Mouse (Mus musculus) lung, embryonic 14.5 days (tissue): Measurements from ENCODE around the gene Ubr1. TPM values are rescaled to one million over a fixed set of nuclear protein-coding genes. Genes with fewer than 3 reads are reported as not detected.

Source experiments
- ATAC-seq: fragments of 200-750 bp; cut with Nextera tagmentation; 2 replicates; pipeline ENCODE4 v1.8.0; 2017; ENCODE audit warnings: mild to moderate bottlenecking, moderate TSS enrichment, moderate library complexity; ENCODE audit not compliant: insufficient read depth
- DNase-seq: peaks from one replicate; pipeline ENCODE4 v3.0.0-alpha.2; 2015
- H3K27ac ChIP-seq: fragments of 300-500 bp; sonication (generic); 2 replicates; pipeline ENCODE4 v1.5.1; 2014; ENCODE audit warnings: low read depth, mild to moderate bottlenecking, moderate library complexity
- H3K27me3 ChIP-seq: fragments of 300-500 bp; sonication (generic); 2 replicates; pipeline ENCODE4 v1.6.1; 2014; ENCODE audit warnings: low read length, control low read depth; ENCODE audit not compliant: insufficient read depth
- H3K36me3 ChIP-seq: fragments of 300-500 bp; sonication (generic); 2 replicates; pipeline ENCODE4 v1.6.1; 2014; ENCODE audit warnings: control low read depth; ENCODE audit not compliant: insufficient read depth
- H3K4me1 ChIP-seq: fragments of 300-500 bp; sonication (generic); 2 replicates; pipeline ENCODE4 v1.6.1; 2014; ENCODE audit warnings: antibody characterized with exemption, control low read depth; ENCODE audit not compliant: insufficient read depth
- H3K4me2 ChIP-seq: fragments of 300-500 bp; sonication (generic); 2 replicates; pipeline ENCODE4 v1.6.1; 2014; ENCODE audit warnings: mild to moderate bottlenecking
- H3K4me3 ChIP-seq: fragments of 300-500 bp; sonication (generic); 2 replicates; pipeline ENCODE4 v1.5.1; 2014; ENCODE audit warnings: low read depth, low read length
- H3K9ac ChIP-seq: fragments of 300-500 bp; sonication (generic); 2 replicates; pipeline ENCODE4 v1.6.1; 2014
- H3K9me3 ChIP-seq: fragments of 300-500 bp; sonication (generic); 2 replicates; pipeline ENCODE4 v1.6.1; 2016; ENCODE audit warnings: low read depth, low read length, control low read depth
- CTCF ChIP-seq: IDR thresholded peaks from 2 replicates; pipeline ENCODE4 v1.5.1; 2016; ENCODE audit warnings: antibody characterized with exemption, low read depth
- WGBS: fragments of 180-500 bp; shearing (Covaris S2); extraction: QIAGEN DNeasy Blood & Tissue Kit; methylation state at CpG from one replicate; pipeline ENCODE4 v1.1.7; 2014; 5-methylcytosine and 5-hydroxymethylcytosine counted together
- microRNA-seq: library from miRNA; unstranded; fragments of <30 nt; microRNA quantifications from one replicate; pipeline ENCODE4, GENCODE M21; 2016; ENCODE audit warnings: borderline number of aligned reads
- polyA plus RNA-seq: library from polyadenylated mRNA; unstranded; fragments of >200 nt; fragmentation: Nextera tagmentation; extraction: Ambion mirVana; gene quantifications from 2 replicates; pipeline ENCODE4 v1.2.1, GENCODE M21; 2014

Ubr1 gene
- polyA plus RNA-seq, 1 experiment from 2014 or later: 26.5 TPM

DNA sequence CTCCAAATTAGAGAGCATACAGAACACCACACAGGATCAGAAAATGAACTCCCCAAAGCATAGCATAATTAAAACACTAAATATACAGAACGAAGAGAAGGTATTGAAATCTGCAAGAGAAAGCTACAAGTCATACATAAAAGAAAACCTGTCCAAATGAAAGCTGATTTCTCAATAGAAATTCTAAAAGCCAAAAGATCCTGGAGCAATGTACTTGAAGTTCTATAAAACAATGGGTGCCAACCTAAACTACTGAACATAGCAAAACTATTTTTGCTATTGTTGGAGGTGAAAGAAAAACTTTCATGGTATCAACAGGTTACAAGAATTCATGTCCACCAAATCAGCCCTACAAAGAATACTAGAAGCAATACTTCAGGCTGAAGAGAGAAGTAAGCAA lies 129.3 kb downstream of the Ubr1 start:
- DNase-seq (no peak), ATAC-seq (no peak)
- H3K36me3 ChIP-seq: no peaks in the 10 kb centered on the region
- no peaks in the 10 kb centered on the region for H3K27me3 ChIP-seq
- WGBS: 77% methylated on average over 1 of the region's 1 CpGs
- no peak overlapping the region for H3K4me3 ChIP-seq
- no peak for TF ChIP-seq CTCF
- no peak overlapping the region for H3K9ac ChIP-seq
- no peaks in the 10 kb centered on the region for H3K9me3 ChIP-seq
- no peak overlapping the region for H3K4me2 ChIP-seq
- no peaks in the 10 kb centered on the region for H3K4me1 ChIP-seq
- no peak overlapping the region for H3K27ac ChIP-seq

DNA sequence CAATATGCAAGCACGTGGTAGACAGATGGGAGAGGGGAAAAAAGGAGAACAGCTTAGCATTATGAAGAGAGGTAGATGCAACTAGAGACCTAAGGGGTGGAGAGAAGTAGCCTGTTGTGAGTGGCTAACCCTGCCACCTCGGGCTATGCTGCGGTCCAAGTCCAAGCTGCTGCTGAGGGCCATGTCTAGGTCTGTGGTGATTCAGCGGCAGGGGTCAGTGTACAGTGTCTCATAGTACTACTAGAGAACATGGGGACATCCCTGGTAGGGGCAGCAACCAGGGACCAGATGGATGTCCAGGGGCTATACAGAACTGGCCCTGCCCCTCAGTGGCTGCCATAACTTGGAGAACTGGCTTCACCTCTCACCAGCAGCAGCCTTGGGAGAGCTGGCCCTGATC lies 135.3 kb downstream of the Ubr1 start:
- DNase-seq (no peak), ATAC-seq (no peak)
- WGBS: 96% methylated on average over 4 of the region's 4 CpGs

DNA sequence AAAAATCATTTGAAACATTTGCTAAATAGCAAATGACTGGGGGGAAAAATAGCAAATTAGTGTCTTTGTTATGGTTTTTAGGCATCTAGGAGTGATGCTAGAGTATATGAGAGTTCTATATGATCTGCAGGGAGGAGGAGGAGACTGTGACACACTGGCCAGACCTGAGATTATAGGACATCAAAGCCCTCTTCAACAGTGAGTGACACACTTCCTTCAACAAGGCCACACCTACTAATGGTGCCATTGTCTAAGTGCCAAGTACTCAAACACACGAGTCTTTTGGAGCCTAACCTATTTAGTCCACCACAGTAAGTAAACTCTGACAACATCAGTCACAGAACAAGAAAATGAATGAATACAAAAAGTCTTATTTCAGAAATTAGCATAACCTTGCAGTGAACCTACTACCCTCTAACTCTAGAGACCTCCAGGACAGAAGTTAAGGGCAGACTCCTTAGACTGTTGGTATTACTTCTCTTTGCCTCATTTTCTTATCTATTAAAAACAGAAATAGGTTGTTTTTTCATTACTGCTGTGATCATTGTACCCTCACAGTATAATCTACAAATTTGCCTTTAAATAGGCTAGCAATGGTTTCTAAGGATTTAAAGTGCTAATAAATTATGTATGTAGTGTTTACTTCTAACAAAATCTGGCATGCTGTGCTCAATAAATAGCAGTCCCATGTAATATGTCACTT lies 143.4 kb downstream of the Ubr1 start:
- DNase-seq: no peak
- 38% methylated on average over 1 of the region's 1 CpGs for WGBS
- TF ChIP-seq CTCF: no peak

More for the DNA sequence above, 135.3 kb downstream of the Ubr1 start:
- H3K9ac ChIP-seq: no peak overlapping the region
- no peak overlapping the region for H3K27ac ChIP-seq
- no peaks in the 10 kb centered on the region for H3K4me1 ChIP-seq
- H3K36me3 ChIP-seq: no peaks in the 10 kb centered on the region
- no peak for TF ChIP-seq CTCF
- H3K27me3 ChIP-seq: no peaks in the 10 kb centered on the region
- no peak overlapping the region for H3K4me3 ChIP-seq
- no peak overlapping the region for H3K4me2 ChIP-seq
- H3K9me3 ChIP-seq: no peaks in the 10 kb centered on the region

More for the DNA sequence above, 143.4 kb downstream of the Ubr1 start:
- H3K9ac ChIP-seq: no peak overlapping the region
- H3K9me3 ChIP-seq: no peaks in the 10 kb centered on the region
- ATAC-seq: no peak
- H3K27ac ChIP-seq: no peak overlapping the region
- H3K4me1 ChIP-seq: no peaks in the 10 kb centered on the region
- no peaks in the 10 kb centered on the region for H3K27me3 ChIP-seq
- H3K4me3 ChIP-seq: no peak overlapping the region
- H3K36me3 ChIP-seq: no peaks in the 10 kb centered on the region
- no peak overlapping the region for H3K4me2 ChIP-seq

Small RNA genes lying within 50 kb of the gene (microRNA-seq; reads per million reads assigned to microRNA genes)
- gene Gm44325: not detected

Other genes starting within 250 kb of the Ubr1 start
- 10.7 TPM in 2 replicates for gene Cdan1, start 120.6 kb downstream of the Ubr1 start, polyA plus RNA-seq
- 4.7 and 5.5 TPM in 2 replicates for gene Ttbk2, start 120.1 kb downstream of the Ubr1 start, polyA plus RNA-seq
- 4.1 and 4.9 TPM in 2 replicates for gene Tmem62, start 6.3 kb upstream of the Ubr1 start, polyA plus RNA-seq
- gene Ccndbp1, start 37.7 kb upstream of the Ubr1 start, polyA plus RNA-seq: 32.9 and 36.1 TPM in 2 replicates
- gene Epb42, start 66.4 kb upstream of the Ubr1 start, polyA plus RNA-seq: 0.72 and 0.78 TPM in 2 replicates
- not detected in 2 replicates for gene Tgm5, start 115.1 kb upstream of the Ubr1 start, polyA plus RNA-seq
- not detected in 2 replicates for gene Tgm7, start 139.1 kb upstream of the Ubr1 start, polyA plus RNA-seq
- gene Adal, start 169.7 kb upstream of the Ubr1 start, polyA plus RNA-seq: 18.8 and 21.4 TPM in 2 replicates
- 21.6 and 21.8 TPM in 2 replicates for gene Lcmt2, start 169.9 kb upstream of the Ubr1 start, polyA plus RNA-seq
- 51.9 and 58.0 TPM in 2 replicates for gene Tubgcp4, start 199.9 kb upstream of the Ubr1 start, polyA plus RNA-seq
- 9.7 and 10.8 TPM in 2 replicates for gene Zscan29, start 200.4 kb upstream of the Ubr1 start, polyA plus RNA-seq